Mouse (Mus musculus) T-helper 17 cell (primary cell): ENCODE measurements around the gene Sfmbt1.

ENCODE experiments used
- in situ Hi-C, 2 experiments: fragments of 300-600 bp; cut with MboI, MseI; formaldehyde crosslinking; loops; 1 replicate in 1 of 2; 2 replicates in 1 of 2; pipeline ENCODE4 v1.15.1; 2025; ENCODE audit warnings: high pct_unique_total_duplicates in 2 of 2

Gene Sfmbt1

GRCm38 (mm10) chr14:30714799-30715617 lies at the start of gene Sfmbt1:
TSS of gene Sfmbt1 (plus strand) at chr14:30714849.
- in situ Hi-C loops, result no loop called here

GRCm38 (mm10) chr14:30666061-30666460 lies 48.6 kb upstream of the Sfmbt1 start:
- in situ Hi-C loops, result no loop called here

GRCm38 (mm10) chr14:30666604-30667003 lies 48.0 kb upstream of the Sfmbt1 start:
- in situ Hi-C loops, result no loop called here

- in situ Hi-C loops, result loop anchor here (5.0 kb wide), 1 partner anchor 78 kb away; no protein-coding TSS in a partner anchor
Observed at GRCm38 (mm10) chr14:30670161-30670560, 44.5 kb upstream of the Sfmbt1 start.

- in situ Hi-C loops, result loop anchor here (5.0 kb wide), 1 partner anchor 79 kb away; no protein-coding TSS in a partner anchor
Observed at GRCm38 (mm10) chr14:30671095-30671985, 43.3 kb upstream of the Sfmbt1 start.

GRCm38 (mm10) chr14:30671986-30672312 lies 42.7 kb upstream of the Sfmbt1 start:
- in situ Hi-C loops, result loop anchor here (5.0 kb wide), 1 partner anchor 80 kb away; no protein-coding TSS in a partner anchor

- in situ Hi-C loops, result loop anchor here (5.0 kb wide), 1 partner anchor 83 kb away; no protein-coding TSS in a partner anchor
Observed at GRCm38 (mm10) chr14:30674947-30675346, 39.7 kb upstream of the Sfmbt1 start.

- in situ Hi-C loops, result no loop called here
Observed at GRCm38 (mm10) chr14:30682131-30682530, 32.5 kb upstream of the Sfmbt1 start.

GRCm38 (mm10) chr14:30690685-30691084 lies 24.0 kb upstream of the Sfmbt1 start:
- in situ Hi-C loops, result no loop called here

- in situ Hi-C loops, result no loop called here
Observed at GRCm38 (mm10) chr14:30692439-30692838, 22.2 kb upstream of the Sfmbt1 start.

GRCm38 (mm10) chr14:30694786-30695185 lies 19.9 kb upstream of the Sfmbt1 start:
- in situ Hi-C loops, result no loop called here

GRCm38 (mm10) chr14:30695609-30696008 lies 19.0 kb upstream of the Sfmbt1 start:
- in situ Hi-C loops, result no loop called here

GRCm38 (mm10) chr14:30697407-30698052 lies 17.1 kb upstream of the Sfmbt1 start:
- in situ Hi-C loops, result no loop called here

GRCm38 (mm10) chr14:30699656-30700055 lies 15.0 kb upstream of the Sfmbt1 start:
- in situ Hi-C loops, result no loop called here

- in situ Hi-C loops, result no loop called here
Observed at GRCm38 (mm10) chr14:30702512-30702911, 12.1 kb upstream of the Sfmbt1 start.

- in situ Hi-C loops, result no loop called here
Observed at GRCm38 (mm10) chr14:30703079-30703478, 11.6 kb upstream of the Sfmbt1 start.

GRCm38 (mm10) chr14:30704098-30704855 lies 10.4 kb upstream of the Sfmbt1 start:
- in situ Hi-C loops, result no loop called here

GRCm38 (mm10) chr14:30711892-30712291 lies 2.8 kb upstream of the Sfmbt1 start:
- in situ Hi-C loops, result no loop called here

- in situ Hi-C loops, result no loop called here
Observed at GRCm38 (mm10) chr14:30713769-30714168, 880 bp upstream of the Sfmbt1 start.

GRCm38 (mm10) chr14:30715618-30716050 lies 985 bp downstream of the Sfmbt1 start:
- in situ Hi-C loops, result no loop called here
